Mouse (Mus musculus): ENCODE results near the gene Gm10271. TPM values are rescaled to one million over a fixed set of nuclear protein-coding genes. Genes with fewer than 3 reads are reported as not detected.

The Gm10271 gene
- polyA plus RNA-seq, 1 experiment from 2014 or later = not detected

DNA sequence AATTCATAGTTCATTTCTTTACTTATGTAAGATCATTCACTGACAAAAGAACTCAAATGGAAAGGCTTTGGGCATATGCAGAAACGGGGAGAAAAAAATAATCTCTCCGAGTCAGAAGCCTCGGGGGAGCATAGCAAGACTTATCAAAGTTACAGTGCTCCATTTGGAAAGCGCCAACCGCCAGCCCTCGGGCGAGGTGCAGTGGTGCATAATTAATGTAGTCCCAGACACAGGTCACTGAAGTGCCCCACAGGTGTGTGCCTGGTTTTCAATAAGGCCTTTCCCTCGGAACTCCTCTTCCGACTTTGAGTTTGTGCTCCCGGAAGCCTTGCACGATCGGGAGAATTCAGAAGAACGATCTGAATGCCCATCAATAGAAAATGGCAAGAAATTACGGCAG is 10.3 kb downstream of the Gm10271 start:
- WGBS = 76% methylated on average over 14 of the region's 14 CpGs
- H3K9ac ChIP-seq (ENCODE audit: low read length) = no peak overlapping the region
- H3K27me3 ChIP-seq (ENCODE audit: control insufficient read depth, insufficient read depth, low read length) = no peaks in the 10 kb centered on the region
- H3K4me2 ChIP-seq (ENCODE audit: low read length) = no peak overlapping the region
- no peaks in the 10 kb centered on the region for H3K36me3 ChIP-seq (ENCODE audit: control insufficient read depth, insufficient read depth, low read length)
- H3K9me3 ChIP-seq (ENCODE audit: control insufficient read depth, low read length) = no peaks in the 10 kb centered on the region
- peaks cover 6 to 10% of the 10 kb centered on the region in 2 experiments for H3K4me1 ChIP-seq (ENCODE audit: control insufficient read depth in 2 of 2, insufficient read depth in 2 of 2, low read length in 2 of 2)
- H3K4me3 ChIP-seq (ENCODE audit: control insufficient read depth in 1 of 2, insufficient read depth in 1 of 2, low read depth in 1 of 2, low read length in 2 of 2) = no peak overlapping the region
- no peak overlapping the region for H3K27ac ChIP-seq (replicated peaks in 1 of 2; ENCODE audit: control insufficient read depth in 1 of 2, insufficient read depth in 1 of 2, low read depth in 2 of 2, low read length in 2 of 2)
- ATAC-seq (ENCODE audit: insufficient number of reproducible peaks, insufficient read depth, low FRiP score, low read depth) = no peak

DNA sequence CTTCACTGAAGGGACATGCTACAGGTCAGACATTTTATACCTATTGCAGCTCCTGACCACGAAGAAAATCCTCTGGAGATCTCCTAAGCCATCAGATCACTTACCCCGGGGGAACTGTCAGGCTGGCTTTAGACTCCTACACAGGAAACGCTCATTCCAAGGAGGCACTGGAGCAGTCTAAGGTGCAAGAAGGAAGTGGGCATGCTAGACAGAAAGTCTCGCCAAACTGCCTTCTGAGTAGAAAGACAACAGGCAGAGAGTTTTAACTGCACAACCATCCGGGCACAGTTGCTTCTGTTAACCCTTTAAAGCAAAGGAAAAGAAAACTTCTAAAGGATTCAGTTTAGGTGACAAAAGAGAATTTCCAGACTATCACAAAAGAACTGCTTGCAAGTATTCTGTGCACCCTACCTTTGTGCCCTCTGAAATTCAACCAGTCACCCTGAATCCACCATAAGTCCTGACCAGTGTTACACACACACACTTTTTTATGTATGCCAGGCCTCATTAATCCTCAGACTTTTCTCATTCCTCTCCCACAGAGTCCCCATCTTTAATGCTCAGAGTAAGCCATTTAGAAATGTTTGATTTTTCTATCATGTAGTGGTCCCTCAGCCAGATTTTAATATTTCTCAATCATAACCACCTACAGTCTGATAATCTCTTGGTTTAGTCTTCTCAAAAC is 14.4 kb downstream of the Gm10271 start:
- H3K9ac ChIP-seq (ENCODE audit: low read length) = no peak overlapping the region
- no peak overlapping the region for H3K27ac ChIP-seq (replicated peaks in 1 of 2; ENCODE audit: control insufficient read depth in 1 of 2, insufficient read depth in 1 of 2, low read depth in 2 of 2, low read length in 2 of 2)
- H3K4me3 ChIP-seq (ENCODE audit: control insufficient read depth in 1 of 2, insufficient read depth in 1 of 2, low read depth in 1 of 2, low read length in 2 of 2) = no peak overlapping the region
- H3K4me2 ChIP-seq (ENCODE audit: low read length) = no peak overlapping the region
- H3K4me1 ChIP-seq (ENCODE audit: control insufficient read depth in 2 of 2, insufficient read depth in 2 of 2, low read length in 2 of 2) = no peaks in the 10 kb centered on the region
- 41% methylated on average over 5 of the region's 5 CpGs for whole genome bisulfite sequencing
- H3K27me3 ChIP-seq (ENCODE audit: control insufficient read depth, insufficient read depth, low read length) = no peaks in the 10 kb centered on the region
- 0 out of 2 replicates have a peak, but pooled peaks cover 2% of the 10 kb centered on the region for H3K9me3 ChIP-seq (ENCODE audit: control insufficient read depth, low read length)
- H3K36me3 ChIP-seq (ENCODE audit: control insufficient read depth, insufficient read depth, low read length) = no peaks in the 10 kb centered on the region
- no peak for ATAC-seq (ENCODE audit: insufficient number of reproducible peaks, insufficient read depth, low FRiP score, low read depth)

DNA sequence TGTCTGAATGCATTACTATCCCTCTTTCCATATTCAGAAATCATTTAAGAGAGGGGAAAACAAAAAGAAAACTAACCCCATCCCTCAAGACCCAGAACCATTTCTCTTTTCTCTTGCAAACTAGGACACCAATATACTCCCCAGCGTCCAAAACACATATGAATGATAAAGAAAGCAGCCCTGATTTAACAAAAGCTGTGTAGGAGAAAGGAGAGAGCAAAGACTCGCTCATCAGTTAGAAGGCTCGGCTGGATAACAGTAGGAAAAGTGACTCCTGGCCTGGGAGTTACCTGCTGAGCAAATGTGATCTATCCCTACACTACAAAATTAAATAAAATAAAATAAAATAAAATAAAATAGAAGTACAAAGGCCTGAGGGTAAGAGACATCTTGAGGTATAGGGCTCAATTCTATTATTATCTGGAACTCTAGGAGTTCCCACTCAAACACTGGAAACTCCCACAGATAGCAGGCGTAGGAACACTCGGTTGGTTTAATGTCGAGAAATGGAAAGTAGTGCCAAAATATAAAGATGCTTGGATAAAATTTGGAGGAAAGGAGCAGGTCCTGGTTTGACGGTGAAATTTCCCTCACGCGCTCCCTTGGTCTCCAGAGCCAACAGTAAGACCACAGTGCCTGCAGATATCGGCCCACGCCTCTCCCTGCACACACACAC is 15.8 kb downstream of the Gm10271 start:
- Histone ChIP-seq H3K27me3 (ENCODE audit: control insufficient read depth, insufficient read depth, low read length) (no peaks in the 10 kb centered on the region), H3K4me2 (ENCODE audit: low read length) (no peak overlapping the region), H3K9me3 (ENCODE audit: control insufficient read depth, low read length) (peaks cover 6% of the 10 kb centered on the region; the same call in 1 of the 2 replicates), H3K9ac (ENCODE audit: low read length) (no peak overlapping the region), H3K4me3 (ENCODE audit: control insufficient read depth in 1 of 2, insufficient read depth in 1 of 2, low read depth in 1 of 2, low read length in 2 of 2) (no peak overlapping the region), H3K27ac (replicated peaks in 1 of 2; ENCODE audit: control insufficient read depth in 1 of 2, insufficient read depth in 1 of 2, low read depth in 2 of 2, low read length in 2 of 2) (no peak overlapping the region), H3K4me1 (ENCODE audit: control insufficient read depth in 2 of 2, insufficient read depth in 2 of 2, low read length in 2 of 2) (no peaks in the 10 kb centered on the region), H3K36me3 (ENCODE audit: control insufficient read depth, insufficient read depth, low read length) (no peaks in the 10 kb centered on the region)
- WGBS = 90% methylated on average over 11 of the region's 11 CpGs
- no peak for ATAC-seq (ENCODE audit: insufficient number of reproducible peaks, insufficient read depth, low FRiP score, low read depth)

DNA sequence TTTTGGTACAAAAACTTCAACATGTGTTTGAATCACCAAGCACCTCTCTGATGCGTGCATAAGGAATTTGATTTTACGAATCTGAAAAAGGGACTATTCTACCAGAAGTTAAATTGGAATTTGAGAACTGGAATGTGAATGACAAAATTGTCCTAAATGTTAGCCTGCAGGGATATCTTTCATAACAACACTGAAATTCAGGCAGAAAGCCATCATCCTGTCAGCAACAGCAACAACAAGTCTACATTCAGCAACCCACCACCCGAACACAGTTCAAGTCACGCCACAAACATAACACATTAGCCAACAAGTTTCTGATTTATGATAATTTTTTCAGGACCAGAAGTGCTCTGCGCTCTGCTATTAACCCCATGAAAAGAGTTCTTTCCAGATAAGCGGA is 17.2 kb downstream of the Gm10271 start:
- ATAC-seq (ENCODE audit: insufficient number of reproducible peaks, insufficient read depth, low FRiP score, low read depth) = no peak
- Histone ChIP-seq H3K9me3 (ENCODE audit: control insufficient read depth, low read length) (peaks cover 6% of the 10 kb centered on the region; the same call in 1 of the 2 replicates), H3K9ac (ENCODE audit: low read length) (no peak overlapping the region), H3K27me3 (ENCODE audit: control insufficient read depth, insufficient read depth, low read length) (no peaks in the 10 kb centered on the region), H3K4me1 (ENCODE audit: control insufficient read depth in 2 of 2, insufficient read depth in 2 of 2, low read length in 2 of 2) (no peaks in the 10 kb centered on the region), H3K27ac (replicated peaks in 1 of 2; ENCODE audit: control insufficient read depth in 1 of 2, insufficient read depth in 1 of 2, low read depth in 2 of 2, low read length in 2 of 2) (no peak overlapping the region), H3K36me3 (ENCODE audit: control insufficient read depth, insufficient read depth, low read length) (no peaks in the 10 kb centered on the region), H3K4me2 (ENCODE audit: low read length) (no peak overlapping the region), H3K4me3 (ENCODE audit: control insufficient read depth in 1 of 2, insufficient read depth in 1 of 2, low read depth in 1 of 2, low read length in 2 of 2) (no peak overlapping the region)
- WGBS = 89% methylated on average over 6 of the region's 6 CpGs

DNA sequence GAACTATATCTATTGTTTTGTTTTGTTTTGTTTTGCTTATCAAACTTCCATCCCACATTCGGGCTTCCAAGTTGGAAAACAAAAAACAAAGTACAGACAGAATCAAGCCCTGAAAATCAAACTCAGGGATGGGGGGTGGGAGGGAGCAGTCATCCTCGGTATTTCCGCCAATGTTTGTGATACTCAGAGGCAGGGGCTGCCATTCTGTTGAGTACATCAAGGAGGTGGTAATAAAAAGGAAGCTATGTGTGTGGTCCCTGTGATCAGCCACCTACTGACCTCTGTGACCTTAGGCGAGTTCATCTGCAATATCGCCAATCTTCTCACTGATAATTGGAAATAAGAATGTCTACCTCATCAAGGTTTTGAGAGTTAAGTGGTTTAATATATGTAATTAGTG is 21.5 kb downstream of the Gm10271 start:
- Histone ChIP-seq H3K9me3 (ENCODE audit: control insufficient read depth, low read length) (peaks cover 6% of the 10 kb centered on the region; the same call in 1 of the 2 replicates), H3K9ac (ENCODE audit: low read length) (peak overlapping the region; percentile 51)
- ATAC-seq (ENCODE audit: insufficient number of reproducible peaks, insufficient read depth, low FRiP score, low read depth) = no peak

DNA sequence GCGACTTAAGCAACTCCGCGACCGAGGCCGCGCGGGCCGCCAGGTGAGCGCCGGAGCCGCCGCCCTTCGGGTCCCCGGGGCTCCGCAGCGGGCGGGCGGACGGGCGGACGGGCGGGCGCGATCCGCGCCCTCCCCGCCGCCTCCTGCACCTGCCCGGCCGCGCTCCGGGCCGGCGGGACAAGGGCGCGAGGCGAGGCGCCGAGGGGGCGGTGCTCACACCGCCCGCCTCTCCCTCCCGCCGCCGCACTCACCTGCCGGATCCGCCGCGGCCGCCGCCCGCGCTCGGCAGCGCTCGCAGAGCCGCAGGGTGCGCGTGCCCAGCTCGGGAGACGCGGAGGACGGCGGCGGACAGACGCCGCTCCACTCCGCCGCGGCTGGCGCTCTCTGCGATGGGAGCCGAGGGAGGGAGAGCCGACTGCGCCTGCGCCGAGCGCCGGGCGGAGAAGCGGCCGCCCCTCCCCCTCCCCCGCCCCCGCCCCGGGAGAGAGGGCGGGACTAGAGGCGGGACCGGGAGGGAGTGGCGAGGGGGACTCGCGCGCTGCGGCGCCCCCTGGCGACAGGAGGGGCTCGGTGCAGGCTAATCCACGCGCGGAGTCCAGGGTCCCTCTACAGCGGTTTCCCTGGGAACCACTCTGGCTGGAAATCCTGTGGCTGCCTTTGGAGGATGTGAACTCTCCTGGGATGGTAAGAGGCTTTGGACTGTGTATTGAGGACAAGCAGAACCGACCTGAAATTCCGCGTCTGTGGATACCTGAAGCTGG is 22.2 kb downstream of the Gm10271 start, which contains the start of gene Rab3ip:
Gene Rab3ip, minus strand, starts transcription at position 761 of the 761 bp plus-strand sequence.
- peaks cover 13 to 27% of the 10 kb centered on the region in 2 experiments for H3K4me1 ChIP-seq (ENCODE audit: control insufficient read depth in 2 of 2, insufficient read depth in 2 of 2, low read length in 2 of 2)
- H3K9me3 ChIP-seq (ENCODE audit: control insufficient read depth, low read length) = peaks cover 4% of the 10 kb centered on the region; the same call in 1 of the 2 replicates
- WGBS = 1% methylated on average over 76 of the region's 103 CpGs
- H3K27me3 ChIP-seq (ENCODE audit: control insufficient read depth, insufficient read depth, low read length) = no peaks in the 10 kb centered on the region
- peak within 1 kb of the TSS; percentile 88 to 89 for H3K27ac ChIP-seq (replicated peaks in 1 of 2; ENCODE audit: control insufficient read depth in 1 of 2, insufficient read depth in 1 of 2, low read depth in 2 of 2, low read length in 2 of 2)
- no peaks in the 10 kb centered on the region for H3K36me3 ChIP-seq (ENCODE audit: control insufficient read depth, insufficient read depth, low read length)
- H3K4me3 ChIP-seq (ENCODE audit: control insufficient read depth in 1 of 2, insufficient read depth in 1 of 2, low read depth in 1 of 2, low read length in 2 of 2) = peak within 1 kb of the TSS; percentile 89 to 100
- ATAC-seq (ENCODE audit: insufficient number of reproducible peaks, insufficient read depth, low FRiP score, low read depth) = peak; percentile 87
- H3K9ac ChIP-seq (ENCODE audit: low read length) = peak within 1 kb of the TSS; percentile 93
- H3K4me2 ChIP-seq (ENCODE audit: low read length) = peak within 1 kb of the TSS; percentile 71

More for the DNA sequence above, 21.5 kb downstream of the Gm10271 start:
- Histone ChIP-seq H3K27ac (replicated peaks in 1 of 2; ENCODE audit: control insufficient read depth in 1 of 2, insufficient read depth in 1 of 2, low read depth in 2 of 2, low read length in 2 of 2) (no peak overlapping the region), H3K4me2 (ENCODE audit: low read length) (peak overlapping the region; percentile 71), H3K4me1 (ENCODE audit: control insufficient read depth in 2 of 2, insufficient read depth in 2 of 2, low read length in 2 of 2) (peaks cover 12 to 20% of the 10 kb centered on the region in 2 experiments), H3K27me3 (ENCODE audit: control insufficient read depth, insufficient read depth, low read length) (no peaks in the 10 kb centered on the region), H3K36me3 (ENCODE audit: control insufficient read depth, insufficient read depth, low read length) (no peaks in the 10 kb centered on the region), H3K4me3 (ENCODE audit: control insufficient read depth in 1 of 2, insufficient read depth in 1 of 2, low read depth in 1 of 2, low read length in 2 of 2) (peak overlapping the region in 1 of 2 experiments; percentile 89; a peak in 2 of 4 replicates)
- WGBS = 24% methylated on average over 5 of the region's 5 CpGs

All from heart, embryonic 14.5 days (tissue).